Mouse (Mus musculus): ENCODE data around the gene Foxk1. TPM values are rescaled to one million over a fixed set of nuclear protein-coding genes. Genes with fewer than 3 reads are reported as not detected.

The Foxk1 gene
- total and polyA plus RNA-seq, 3 experiments: 9.2 to 13.8 (median 13.2) TPM

GRCm38 (mm10) chr5:142400181-142400883 lies 965 bp upstream of the Foxk1 start:
- peak; percentile 43 to 49 for DNase-seq
- Histone ChIP-seq H3K4me3 (peak overlapping the region; percentile 87), H3K4me1 (ENCODE audit: control insufficient read depth, insufficient read depth, low read length) (peaks cover 17% of the 10 kb centered on the region), H3K79me2 (replicated peaks; ENCODE audit: control insufficient read depth, insufficient read depth, low read length) (peaks cover 10% of the 10 kb centered on the region), H3K36me3 (ENCODE audit: control insufficient read depth, insufficient read depth, low read length) (no peaks in the 10 kb centered on the region; the same call in 1 of the 2 replicates), H3K9ac (ENCODE audit: low read depth, low read length) (no peak overlapping the region; the same call in 1 of the 2 replicates), H3K27ac (peak overlapping the region; percentile 86), H3K27me3 (ENCODE audit: control insufficient read depth, insufficient read depth, low read length) (no peaks in the 10 kb centered on the region)
- 18% methylated on average over 17 of the region's 17 CpGs for WGBS
- intact Hi-C loops (cut with DNase I): loop anchor here (2.0 kb wide), 1 partner anchor 24 kb away; no protein-coding TSS in a partner anchor
- TF ChIP-seq EP300 (IDR thresholded peaks at IDR 0.05; ENCODE audit: insufficient read depth, low read depth, low read length): no peak
- TF ChIP-seq POLR2A (IDR thresholded peaks at IDR 0.05; ENCODE audit: insufficient read depth, low read depth, low read length): no peak
- no peak for TF ChIP-seq CTCF (IDR thresholded peaks at IDR 0.05)

- TF ChIP-seq POLR2A (IDR thresholded peaks at IDR 0.05; ENCODE audit: insufficient read depth, low read depth, low read length): no peak
- TF ChIP-seq CTCF (IDR thresholded peaks at IDR 0.05): no peak
- TF ChIP-seq EP300 (IDR thresholded peaks at IDR 0.05; ENCODE audit: insufficient read depth, low read depth, low read length): no peak
- under 1% methylated on average over 65 of the region's 67 CpGs for WGBS
- no peaks in the 10 kb centered on the region; the same call in 1 of the 2 replicates for H3K36me3 ChIP-seq (ENCODE audit: control insufficient read depth, insufficient read depth, low read length)
- no peak for DNase-seq
- H3K4me3 ChIP-seq: peak overlapping the region; percentile 87
- H3K27me3 ChIP-seq (ENCODE audit: control insufficient read depth, insufficient read depth, low read length): no peaks in the 10 kb centered on the region
- H3K27ac ChIP-seq: peak overlapping the region; percentile 86
- peaks cover 11% of the 10 kb centered on the region for H3K79me2 ChIP-seq (replicated peaks; ENCODE audit: control insufficient read depth, insufficient read depth, low read length)
- H3K4me1 ChIP-seq (ENCODE audit: control insufficient read depth, insufficient read depth, low read length): peaks cover 21% of the 10 kb centered on the region
- intact Hi-C loops (cut with DNase I): loop anchor here (1.0 to 2.0 kb wide), 4 partner anchors 23 to 46 kb away; no protein-coding TSS in a partner anchor
- peak overlapping the region; percentile 100 for H3K9ac ChIP-seq (ENCODE audit: low read depth, low read length)
These were observed 636 bp downstream of the Foxk1 start for GRCm38 (mm10) chr5:142401641-142402625.

GRCm38 (mm10) chr5:142403694-142404093 lies 2.4 kb downstream of the Foxk1 start:
- H3K27me3 ChIP-seq (ENCODE audit: control insufficient read depth, insufficient read depth, low read length): no peaks in the 10 kb centered on the region
- no peak for DNase-seq
- TF ChIP-seq POLR2A (IDR thresholded peaks at IDR 0.05; ENCODE audit: insufficient read depth, low read depth, low read length) (no peak), CTCF (IDR thresholded peaks at IDR 0.05) (no peak), EP300 (IDR thresholded peaks at IDR 0.05; ENCODE audit: insufficient read depth, low read depth, low read length) (no peak)
- no peak overlapping the region for H3K27ac ChIP-seq
- intact Hi-C loops (cut with DNase I): no loop called here
- no peak overlapping the region for H3K9ac ChIP-seq (ENCODE audit: low read depth, low read length)
- H3K4me3 ChIP-seq: no peak overlapping the region
- peaks cover 23% of the 10 kb centered on the region for H3K4me1 ChIP-seq (ENCODE audit: control insufficient read depth, insufficient read depth, low read length)
- H3K79me2 ChIP-seq (replicated peaks; ENCODE audit: control insufficient read depth, insufficient read depth, low read length): peaks cover 15% of the 10 kb centered on the region
- WGBS: 62% methylated on average over 3 of the region's 3 CpGs
- no peaks in the 10 kb centered on the region; the same call in 1 of the 2 replicates for H3K36me3 ChIP-seq (ENCODE audit: control insufficient read depth, insufficient read depth, low read length)

GRCm38 (mm10) chr5:142404307-142404706 lies 3.0 kb downstream of the Foxk1 start:
- intact Hi-C loops (cut with DNase I): no loop called here
- H3K36me3 ChIP-seq (ENCODE audit: control insufficient read depth, insufficient read depth, low read length): no peaks in the 10 kb centered on the region; the same call in 1 of the 2 replicates
- H3K27ac ChIP-seq: no peak overlapping the region
- H3K27me3 ChIP-seq (ENCODE audit: control insufficient read depth, insufficient read depth, low read length): no peaks in the 10 kb centered on the region
- TF ChIP-seq POLR2A (IDR thresholded peaks at IDR 0.05; ENCODE audit: insufficient read depth, low read depth, low read length) (no peak), EP300 (IDR thresholded peaks at IDR 0.05; ENCODE audit: insufficient read depth, low read depth, low read length) (no peak), CTCF (IDR thresholded peaks at IDR 0.05) (no peak)
- DNase-seq: no peak
- peaks cover 15% of the 10 kb centered on the region for H3K79me2 ChIP-seq (replicated peaks; ENCODE audit: control insufficient read depth, insufficient read depth, low read length)
- H3K9ac ChIP-seq (ENCODE audit: low read depth, low read length): no peak overlapping the region
- H3K4me3 ChIP-seq: no peak overlapping the region
- WGBS: 89% methylated on average over 1 of the region's 1 CpGs
- peaks cover 23% of the 10 kb centered on the region for H3K4me1 ChIP-seq (ENCODE audit: control insufficient read depth, insufficient read depth, low read length)

GRCm38 (mm10) chr5:142405426-142405825 lies 4.1 kb downstream of the Foxk1 start:
- peaks cover 15% of the 10 kb centered on the region for H3K79me2 ChIP-seq (replicated peaks; ENCODE audit: control insufficient read depth, insufficient read depth, low read length)
- H3K4me1 ChIP-seq (ENCODE audit: control insufficient read depth, insufficient read depth, low read length): peaks cover 26% of the 10 kb centered on the region
- H3K36me3 ChIP-seq (ENCODE audit: control insufficient read depth, insufficient read depth, low read length): no peaks in the 10 kb centered on the region; the same call in 1 of the 2 replicates
- H3K27me3 ChIP-seq (ENCODE audit: control insufficient read depth, insufficient read depth, low read length): no peaks in the 10 kb centered on the region
- no peak overlapping the region for H3K9ac ChIP-seq (ENCODE audit: low read depth, low read length)
- H3K4me3 ChIP-seq: no peak overlapping the region
- H3K27ac ChIP-seq: no peak overlapping the region
- intact Hi-C loops (cut with DNase I): no loop called here
- TF ChIP-seq POLR2A (IDR thresholded peaks at IDR 0.05; ENCODE audit: insufficient read depth, low read depth, low read length) (no peak), EP300 (IDR thresholded peaks at IDR 0.05; ENCODE audit: insufficient read depth, low read depth, low read length) (no peak), CTCF (IDR thresholded peaks at IDR 0.05) (no peak)
- DNase-seq: no peak
- WGBS: 62% methylated on average over 6 of the region's 6 CpGs

Data from heart, adult 2 months (tissue).